Mouse (Mus musculus) thymus, postnatal 14 days (tissue): ENCODE results near the gene Dnajb13.

Experiments used
- DNase-seq: peaks from one replicate; pipeline ENCODE4 v3.0.0; 2021

Dnajb13 gene

DNA sequence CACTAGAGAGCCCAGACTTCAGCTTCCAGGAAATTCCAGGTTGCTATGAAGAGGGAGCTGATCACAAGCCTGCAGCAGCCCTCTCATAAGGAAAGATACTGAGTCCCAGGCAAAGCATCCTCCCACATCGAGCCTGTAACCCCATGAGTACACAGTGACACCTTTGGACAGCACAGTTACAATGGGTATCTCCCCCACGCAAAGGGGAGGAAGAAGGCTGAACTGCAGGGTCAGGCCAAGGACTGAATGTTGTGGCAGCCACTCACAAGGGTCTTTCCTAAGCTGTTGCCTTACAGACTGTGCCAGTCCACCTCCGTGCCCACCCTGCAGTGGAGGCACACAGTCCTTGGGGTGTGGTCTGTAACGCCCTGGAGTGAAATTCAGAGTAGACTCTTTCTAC is 8.3 kb downstream of the Dnajb13 start:
- no peak for DNase-seq

DNA sequence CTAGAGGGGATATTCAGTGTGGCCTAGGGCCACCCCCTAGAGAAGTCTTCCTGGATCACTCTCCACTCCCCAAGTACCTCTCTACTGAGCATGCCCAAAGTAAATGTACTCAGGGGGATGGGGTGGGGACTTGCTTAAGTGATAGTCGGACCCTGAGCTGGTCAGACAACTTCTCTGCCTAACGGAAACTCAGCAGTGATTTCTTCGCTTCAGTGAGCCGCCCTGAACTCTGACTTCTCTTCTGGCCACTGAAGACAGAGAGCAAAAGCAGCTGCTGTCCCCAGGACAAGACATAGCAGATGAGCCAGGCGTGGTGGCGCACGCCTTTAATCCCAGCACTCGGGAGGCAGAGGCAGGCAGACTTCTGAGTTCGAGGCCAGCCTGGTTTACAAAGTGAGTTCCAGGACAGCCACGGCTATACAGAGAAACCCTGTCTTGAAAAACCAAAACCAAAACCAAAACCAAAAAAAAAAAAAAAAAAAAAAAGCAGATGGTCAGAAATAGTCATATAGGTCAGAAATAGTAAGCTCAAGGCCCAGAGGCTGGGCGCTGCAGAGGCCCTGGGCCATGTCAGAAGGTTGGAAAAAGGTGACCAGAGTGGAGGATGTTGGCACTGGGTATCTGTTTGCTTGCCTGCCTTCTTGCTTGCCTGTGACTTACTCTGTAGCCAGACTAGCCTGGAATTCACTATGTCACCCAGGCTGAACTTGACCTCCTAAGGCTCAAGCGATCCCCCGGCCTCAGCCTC is 9.8 kb downstream of the Dnajb13 start:
- DNase-seq = no peak

DNA sequence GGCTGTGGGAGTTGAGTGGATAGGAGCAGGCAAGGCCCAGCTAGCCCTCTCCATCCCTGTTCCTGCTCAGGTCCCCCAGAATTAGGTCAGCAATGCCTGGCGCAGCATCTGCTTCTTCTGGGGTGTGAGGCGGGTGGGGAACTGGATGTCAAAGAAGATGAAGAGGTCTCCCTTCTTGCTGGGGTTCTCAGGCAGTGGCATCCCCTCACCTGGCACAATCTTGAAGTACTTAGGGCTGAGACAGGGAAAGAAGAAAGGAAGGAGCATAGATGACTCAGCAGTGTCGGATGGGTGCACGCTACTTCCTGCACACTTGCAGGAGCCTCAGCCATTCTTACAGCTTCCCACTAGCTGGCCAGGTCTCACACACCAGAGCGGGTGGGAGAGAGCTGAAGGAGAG is 11.7 kb downstream of the Dnajb13 start:
- DNase-seq = peak; percentile 58

DNA sequence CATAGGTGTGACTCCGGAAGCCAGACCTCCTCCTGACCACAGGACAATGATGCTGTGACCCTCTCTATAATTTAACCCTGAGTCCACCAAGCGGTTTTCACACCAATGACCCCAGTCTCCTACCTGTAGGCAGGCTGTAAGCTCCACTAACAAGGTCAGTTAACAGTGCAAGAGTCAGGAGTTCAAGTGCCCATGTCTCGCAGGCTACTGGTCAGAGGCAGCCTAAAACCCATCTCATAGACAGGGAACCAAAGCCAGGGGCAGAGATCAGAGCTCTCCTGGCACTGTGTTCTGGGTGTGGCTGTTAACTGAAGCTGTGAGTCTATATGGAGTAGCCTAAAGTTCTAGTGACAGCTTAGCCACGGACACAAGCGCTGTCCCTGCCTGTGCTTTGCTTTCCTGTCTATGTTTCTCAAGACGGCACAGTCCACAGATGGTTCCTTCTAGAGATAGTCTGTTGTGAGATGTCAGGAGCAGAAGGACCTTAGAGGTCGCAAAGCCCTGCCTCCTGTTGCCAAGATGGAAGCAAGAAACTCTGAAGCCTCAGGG is 12.3 kb downstream of the Dnajb13 start:
- no peak for DNase-seq

DNA sequence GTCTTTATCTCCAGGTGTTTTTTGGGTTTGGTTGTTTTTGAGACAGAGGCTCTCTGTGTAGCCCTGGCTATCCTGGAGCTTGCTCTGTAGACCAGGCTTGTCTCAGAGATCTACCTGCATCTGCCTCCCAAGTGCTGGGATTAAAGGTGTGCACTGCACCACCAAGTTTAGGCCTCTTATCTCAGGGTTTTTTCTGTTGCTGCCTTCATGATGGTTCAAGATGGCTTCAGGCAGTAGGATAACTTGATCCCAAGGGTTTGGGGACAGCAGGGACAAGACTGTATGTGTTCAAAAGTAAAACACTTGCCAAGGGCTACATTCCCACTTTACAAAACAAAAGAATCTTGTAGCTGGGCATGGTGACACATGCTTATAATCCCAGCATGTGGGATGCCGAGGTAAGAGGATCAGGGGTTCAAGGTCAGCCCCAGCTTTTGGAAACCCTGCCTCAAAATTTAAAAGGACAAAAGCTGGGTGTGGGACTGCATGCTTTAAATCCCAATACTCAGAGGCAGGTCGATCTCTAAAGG is 12.9 kb downstream of the Dnajb13 start:
- DNase-seq = no peak

DNA sequence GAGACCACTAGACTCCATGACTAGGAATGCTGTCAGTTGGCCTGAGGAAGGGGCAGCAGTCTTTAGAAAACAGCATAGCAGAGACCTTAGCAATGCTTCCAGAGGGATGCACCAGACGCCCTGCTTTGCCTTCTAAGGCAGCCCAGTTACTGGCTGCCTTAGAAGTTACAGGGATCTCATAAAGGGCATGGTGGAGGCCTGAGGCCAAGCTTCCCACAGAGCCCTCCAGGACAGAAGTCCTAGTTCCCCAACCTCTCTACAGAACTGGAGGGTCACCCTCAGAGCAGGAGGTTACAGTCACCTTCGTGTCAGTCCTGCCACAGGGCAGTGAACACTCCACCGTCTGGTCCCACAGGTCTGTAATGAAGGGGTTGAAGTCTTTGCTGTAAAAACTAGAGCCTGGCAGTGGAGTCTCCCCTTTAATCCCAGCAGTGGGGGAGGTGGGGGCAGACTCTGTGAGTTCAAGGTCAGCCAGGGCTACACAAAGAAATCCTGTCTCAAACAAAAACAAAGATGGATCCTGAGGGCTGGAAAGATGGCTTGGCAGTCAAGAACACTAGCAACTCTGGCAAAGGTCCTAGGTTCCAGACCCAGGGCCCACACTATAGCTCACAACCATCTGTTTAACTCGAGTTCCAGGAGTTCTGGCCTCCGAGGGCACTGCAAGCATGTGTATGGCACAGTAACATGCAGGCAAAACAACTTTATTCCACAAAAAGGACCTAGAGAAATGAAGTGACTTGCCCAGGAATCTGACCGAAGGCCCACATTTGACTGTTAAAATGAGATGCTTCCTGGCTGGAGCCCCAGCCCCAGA is 13.5 kb downstream of the Dnajb13 start:
- DNase-seq = peak; percentile 42

DNA sequence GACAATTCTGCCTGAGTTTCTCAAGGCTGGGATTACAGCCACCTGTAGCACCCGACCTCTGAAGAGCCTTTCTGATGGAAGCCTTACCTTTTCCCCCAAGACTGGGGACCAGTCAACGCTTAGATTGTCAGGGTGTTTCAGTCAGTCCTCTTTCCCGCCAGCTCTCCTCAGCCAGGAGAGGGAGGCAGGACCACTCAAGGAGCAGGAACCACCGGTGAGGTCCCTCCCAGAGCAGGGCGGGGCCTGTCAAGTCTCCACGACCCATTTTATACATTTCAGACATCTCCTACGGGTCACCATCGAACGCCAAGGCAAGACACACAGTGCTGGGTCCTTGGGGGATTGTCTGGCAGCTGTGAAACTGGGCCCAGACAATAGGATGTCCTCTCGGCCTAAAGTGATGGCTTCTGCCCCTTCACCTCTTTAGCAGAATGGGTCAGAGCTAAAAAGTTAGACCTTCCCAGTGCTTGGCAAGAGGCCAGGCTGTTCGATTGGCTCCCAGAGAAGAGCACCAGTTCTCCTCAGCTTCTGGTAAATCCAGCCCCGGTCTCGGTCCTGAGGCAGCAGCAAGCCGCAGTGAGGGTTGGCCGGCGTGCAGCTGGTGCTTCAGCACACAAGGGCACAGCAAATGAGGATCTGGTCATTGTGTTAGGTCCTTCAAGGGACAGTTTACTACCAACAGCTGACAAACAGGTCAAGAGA is 14.3 kb downstream of the Dnajb13 start:
- no peak for DNase-seq

DNA sequence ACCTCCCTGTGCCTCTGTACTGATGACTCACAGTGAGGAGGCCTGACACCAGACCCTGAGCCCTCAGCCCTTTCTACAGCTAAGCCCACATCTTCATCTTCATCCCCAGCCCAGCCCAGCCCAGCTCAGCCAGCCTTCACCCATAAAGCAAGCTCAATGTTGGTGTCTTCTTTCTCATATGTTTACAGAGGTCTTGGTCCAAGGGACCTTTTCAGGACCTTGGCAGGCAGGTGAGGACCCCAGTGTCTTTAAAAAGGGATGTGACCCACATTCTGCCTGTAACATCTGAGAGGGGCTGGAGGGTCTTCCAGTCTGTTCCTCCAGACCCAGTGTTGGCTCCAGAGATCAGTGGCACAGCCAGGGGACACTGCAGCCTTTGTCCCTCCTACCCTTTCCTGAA is 15.3 kb downstream of the Dnajb13 start:
- no peak for DNase-seq

DNA sequence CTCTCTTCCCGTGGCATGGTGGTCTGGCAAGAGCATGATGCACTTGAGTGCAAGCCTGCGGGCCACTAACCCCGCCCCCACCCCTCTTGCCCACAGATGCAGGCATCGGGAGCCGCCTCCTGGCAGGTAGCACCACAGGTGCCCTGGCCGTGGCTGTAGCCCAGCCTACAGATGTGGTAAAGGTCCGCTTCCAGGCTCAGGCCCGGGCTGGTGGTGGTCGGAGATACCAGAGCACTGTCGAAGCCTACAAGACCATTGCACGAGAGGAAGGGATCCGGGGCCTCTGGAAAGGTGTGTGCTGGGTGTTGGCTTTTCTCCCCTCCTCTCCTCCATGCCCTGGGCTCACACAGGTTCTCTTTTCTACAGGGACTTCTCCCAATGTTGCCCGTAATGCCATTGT is 16.8 kb downstream of the Dnajb13 start:
- DNase-seq = no peak

DNA sequence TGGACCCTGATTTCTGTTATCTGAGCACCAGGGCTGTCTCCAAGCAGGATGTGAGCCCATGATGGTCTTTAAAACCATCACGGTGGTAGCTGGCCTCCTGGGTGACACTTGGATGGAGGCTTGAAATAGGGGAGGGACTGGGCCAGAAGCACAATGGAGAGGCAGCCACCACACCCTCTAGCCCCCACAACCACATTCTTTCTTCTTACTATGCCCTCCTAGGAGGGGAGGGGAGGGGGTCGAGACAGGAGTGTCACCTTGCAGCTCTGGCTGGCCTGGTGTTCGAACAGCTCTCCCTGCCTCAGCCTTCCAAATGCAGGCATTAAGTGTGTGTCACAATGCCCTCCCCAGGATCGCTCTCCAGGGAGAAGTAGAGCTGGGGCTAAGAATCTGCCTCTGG is 17.4 kb downstream of the Dnajb13 start:
- no peak for DNase-seq

DNA sequence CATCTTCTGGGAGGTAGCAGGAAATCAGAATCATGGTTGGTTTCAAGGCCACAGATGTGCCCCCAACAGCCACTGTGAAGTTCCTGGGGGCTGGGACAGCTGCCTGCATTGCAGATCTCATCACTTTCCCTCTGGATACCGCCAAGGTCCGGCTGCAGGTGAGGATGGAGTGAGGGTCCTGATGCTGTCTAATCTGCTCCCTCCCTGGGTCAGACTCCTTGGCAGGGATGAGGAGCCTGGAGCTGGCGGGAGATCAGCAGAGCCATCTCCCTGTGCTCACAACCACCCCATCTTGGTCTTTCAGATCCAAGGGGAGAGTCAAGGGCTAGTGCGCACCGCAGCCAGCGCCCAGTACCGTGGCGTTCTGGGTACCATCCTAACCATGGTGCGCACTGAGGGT is 18.0 kb downstream of the Dnajb13 start:
- DNase-seq = no peak

DNA sequence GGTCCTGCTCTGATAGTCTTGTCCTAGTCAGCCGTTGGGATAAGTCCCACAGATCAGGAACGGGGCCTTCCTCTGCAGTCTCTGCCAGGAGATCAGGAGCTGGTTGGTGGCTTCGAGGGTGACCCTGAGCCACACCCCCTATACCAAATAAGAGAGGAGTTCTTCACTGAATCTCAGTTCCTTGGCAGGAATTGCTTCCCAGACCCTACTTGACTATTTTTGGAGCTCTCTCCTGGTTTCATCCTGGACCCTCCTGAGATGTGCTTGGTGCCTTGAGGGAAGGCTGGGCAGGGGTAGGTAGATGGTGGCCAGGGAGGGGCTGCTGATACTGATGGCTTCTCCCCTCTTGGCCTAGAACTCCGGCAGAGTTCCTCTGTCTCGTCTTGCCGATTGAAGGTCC is 18.4 kb downstream of the Dnajb13 start:
- no peak for DNase-seq

DNA sequence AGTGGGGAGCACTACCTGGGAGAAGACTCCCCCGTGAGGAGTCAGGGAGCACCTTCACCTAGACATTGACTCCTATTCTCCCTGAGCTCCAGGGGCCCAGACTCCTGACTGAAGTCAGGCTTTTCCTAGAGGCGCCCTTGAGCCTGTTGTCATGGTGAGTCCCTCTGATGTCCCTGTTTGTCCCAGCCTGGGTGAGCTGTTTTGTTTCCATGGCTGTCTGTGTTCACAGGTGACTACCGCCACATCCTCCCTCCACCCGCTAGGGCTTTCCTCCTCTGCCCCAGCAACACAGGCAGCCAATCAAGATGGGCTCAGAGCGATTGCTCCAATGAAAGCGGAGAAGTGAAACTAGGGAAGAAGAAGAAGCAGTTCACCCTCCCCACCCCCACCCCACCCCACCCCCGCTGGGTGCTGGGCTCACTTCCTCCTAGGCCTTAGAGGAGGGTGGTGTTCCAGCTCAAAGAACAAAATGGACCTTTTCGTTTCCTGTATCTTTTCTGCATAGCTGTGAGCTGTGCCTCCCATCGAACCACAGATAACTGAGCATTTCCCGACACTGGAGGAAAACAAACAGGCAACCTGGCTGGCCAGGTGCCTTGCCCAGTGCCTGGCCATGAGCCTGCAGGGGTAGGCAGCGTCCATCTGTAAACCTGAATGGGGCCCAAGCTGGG is 19.0 kb downstream of the Dnajb13 start:
- peak; percentile 92 for DNase-seq

DNA sequence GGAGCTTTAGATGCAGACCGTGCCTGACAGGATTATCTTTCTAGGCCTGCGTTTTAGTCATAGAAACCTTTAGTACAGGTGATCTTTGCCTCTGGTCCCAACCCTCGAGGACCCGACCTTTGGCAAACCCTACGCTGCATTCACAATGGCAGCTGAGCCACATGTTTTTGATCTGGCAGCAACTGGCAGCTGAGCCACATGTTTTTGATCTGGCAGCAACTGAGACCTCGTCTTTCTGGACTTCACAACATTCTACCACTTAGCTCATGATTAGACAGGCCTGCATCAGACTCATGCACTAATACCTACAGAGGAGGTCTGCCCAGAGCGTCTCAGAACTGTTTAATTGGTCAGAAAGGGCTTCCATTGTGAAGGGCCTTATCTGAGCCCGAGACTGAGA is 19.7 kb downstream of the Dnajb13 start:
- peak; percentile 60 for DNase-seq

DNA sequence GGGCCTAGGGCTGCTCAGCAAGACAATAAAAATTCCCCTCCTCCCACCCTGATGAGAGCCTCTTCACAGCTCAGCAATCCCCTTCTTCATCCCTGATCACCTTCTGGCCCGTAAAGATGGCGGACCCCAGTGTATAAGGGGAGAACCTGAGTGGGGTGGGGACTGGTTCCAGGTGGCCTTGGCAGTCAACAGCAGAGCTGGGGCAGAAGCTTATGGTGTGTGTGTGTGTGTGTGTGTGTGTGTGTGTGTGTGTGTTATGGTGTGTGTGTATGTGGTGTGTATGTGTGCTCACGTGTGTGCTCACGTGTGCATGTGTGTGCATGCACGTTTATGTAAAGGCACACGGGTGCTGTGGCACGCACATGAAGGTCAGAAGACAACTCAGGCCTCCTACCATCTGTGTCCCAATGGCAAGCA is 20.3 kb downstream of the Dnajb13 start:
- DNase-seq = peak; percentile 47

DNA sequence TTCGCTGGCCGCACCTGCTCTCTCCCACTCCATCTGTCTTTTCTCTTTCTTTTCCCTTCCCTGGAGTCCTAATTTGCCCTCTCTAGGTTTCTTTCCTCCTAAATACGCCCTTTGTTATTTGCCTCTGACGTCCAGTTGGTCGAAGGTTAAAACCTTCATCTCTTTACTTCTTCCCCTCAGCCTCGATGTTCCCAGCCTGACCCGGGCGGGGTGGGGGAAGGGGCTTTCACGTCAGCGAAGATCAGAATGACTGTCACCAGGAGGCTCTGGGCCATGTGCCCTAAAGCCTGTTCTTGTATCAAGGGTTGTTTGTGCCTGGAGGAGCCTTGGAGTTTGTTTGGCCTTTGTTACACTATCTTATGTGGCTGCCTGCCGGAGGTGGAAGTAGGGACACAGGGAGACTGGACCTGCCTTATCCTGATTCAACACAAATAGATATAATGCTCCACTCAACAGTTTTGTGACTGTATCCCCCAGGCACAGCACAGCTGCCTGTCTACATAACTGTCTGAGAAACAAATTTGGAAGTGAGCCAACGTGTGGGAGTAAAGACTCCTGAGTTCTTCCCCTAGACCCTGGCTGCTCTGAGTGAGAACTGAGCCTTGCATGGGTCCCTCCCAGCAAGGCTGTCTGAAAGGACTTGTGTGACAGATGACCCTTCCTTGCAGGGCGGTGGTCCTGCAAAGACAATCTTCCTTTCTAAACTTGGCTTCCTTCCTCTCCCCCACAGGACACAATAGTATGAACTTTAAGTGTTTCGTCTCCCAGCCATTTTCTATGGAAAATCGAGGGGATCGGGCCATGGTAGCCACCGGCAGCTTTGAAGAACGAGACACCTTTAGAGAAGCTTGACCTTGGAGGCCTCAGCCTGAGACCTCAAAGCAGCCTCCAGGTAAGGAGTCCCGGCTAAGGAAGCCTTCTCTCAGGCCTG is 21.0 kb downstream of the Dnajb13 start:
- peak; percentile 71 for DNase-seq

DNA sequence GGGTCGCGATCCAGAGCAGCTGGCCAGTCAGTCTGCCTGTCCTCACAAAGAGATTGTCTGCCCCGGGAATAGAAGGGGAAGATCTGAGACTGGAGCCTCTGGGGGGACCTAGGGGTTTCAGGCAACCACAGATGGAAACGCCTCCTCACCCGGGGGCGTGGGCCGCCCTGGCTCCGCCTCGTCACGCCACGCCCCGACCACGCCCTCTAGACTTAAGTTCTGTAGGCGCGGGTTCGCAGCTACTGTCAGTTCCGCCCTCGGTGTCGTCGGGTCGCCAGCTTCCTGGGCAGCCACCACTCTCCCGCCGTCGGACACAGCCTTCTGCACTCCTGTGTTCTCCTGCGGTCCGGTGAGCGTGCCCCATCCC is 21.7 kb downstream of the Dnajb13 start, which contains the start of gene Ucp2:
Gene Ucp2 (plus strand): TSS at position 221 of the 367 bp plus-strand sequence.
- DNase-seq = peak; percentile 98

DNA sequence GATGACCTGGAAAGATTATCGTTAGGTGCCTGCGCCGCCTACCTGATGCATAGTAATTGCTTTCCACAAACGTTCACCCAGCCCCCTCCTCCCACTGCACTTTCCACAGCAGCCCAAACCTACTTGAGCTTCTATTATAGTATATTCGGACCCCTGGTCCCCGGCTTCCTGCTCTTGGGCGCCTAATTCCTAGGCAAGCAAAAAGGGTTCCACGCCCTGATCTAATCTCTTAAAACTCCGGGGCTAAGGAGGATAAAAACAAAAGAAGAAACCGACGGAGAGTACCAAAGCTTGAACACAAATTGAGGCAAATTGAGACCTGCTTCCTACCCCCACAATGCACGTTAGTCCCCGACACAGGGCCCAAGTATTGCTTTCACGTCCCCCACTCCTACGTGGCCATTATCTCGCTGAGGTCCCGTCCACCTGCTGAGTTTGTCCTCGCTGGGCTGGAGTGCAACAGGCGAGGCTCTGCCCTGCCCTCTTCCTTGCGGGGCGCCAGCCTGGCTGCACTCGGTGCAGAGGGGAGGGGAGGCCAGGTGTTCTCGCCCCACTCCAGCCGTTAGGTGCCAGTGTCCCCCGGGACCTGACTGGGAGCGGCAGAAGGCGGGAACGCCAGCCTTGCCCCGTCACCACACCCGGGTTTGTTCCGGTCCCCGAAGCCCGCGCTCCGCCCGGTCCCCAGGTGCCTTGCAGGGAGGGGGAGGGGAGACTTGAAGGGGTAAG is 22.2 kb downstream of the Dnajb13 start:
- peak; percentile 59 for DNase-seq

DNA sequence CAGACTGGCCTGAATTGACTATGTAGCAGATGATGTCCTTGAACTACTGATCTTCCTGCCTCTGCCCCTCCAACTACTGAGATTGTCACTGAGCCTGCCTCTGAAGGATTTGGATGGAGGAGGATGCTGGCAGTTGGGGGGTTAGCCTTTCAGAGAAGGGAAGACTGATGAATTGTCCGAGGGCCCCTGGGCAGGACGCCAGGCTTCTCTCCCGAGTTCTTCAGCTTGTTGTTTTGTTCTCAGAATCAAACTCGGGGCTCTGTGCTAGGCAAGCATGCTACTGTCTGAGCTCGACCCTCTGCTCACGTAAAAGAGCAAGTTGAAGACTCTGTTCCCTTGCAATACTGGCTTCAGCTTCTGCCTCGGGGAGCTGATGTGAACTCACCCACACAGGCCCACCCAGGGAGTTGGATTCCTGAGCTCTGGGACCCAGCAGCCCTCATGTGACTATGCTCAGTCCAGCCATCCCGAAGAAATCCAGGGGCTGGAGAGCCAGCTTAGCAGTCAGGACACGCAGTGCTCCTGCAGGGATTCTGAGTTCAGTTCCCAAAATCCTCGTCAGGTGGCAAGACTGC is 26.2 kb downstream of the Dnajb13 start:
- no peak for DNase-seq

DNA sequence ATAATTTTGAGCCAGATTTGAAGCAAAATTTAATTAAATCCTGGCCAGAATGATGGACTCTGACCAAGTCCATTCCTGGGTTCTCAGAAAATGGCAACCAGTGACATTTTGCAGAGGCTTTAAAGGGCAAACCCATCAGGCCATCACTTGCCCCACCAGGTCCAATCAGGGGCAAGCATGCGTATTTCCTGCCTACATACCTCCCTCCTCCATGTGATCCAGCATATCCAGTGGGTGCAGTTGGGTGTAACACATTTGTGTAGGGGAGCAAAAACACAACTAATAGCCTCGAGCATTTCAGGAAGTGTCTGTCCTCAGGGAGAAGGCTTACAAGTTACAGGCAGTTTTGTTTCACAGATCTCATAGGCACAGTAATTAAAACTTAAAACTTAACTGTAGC is 27.5 kb downstream of the Dnajb13 start:
- no peak for DNase-seq
